10 mouse cellular contexts compared by ENCODE assay signal in genomic region chr9:58174818-58175251, GRCm38 (mm10). TPM values are rescaled to one million over a fixed set of nuclear protein-coding genes. Genes with fewer than 3 reads are reported as not detected.
A peak's percentile ranks its signal among the peaks of the same experiment; 100 is the strongest.
DNase-seq lines count a peak whose midpoint lies in the region; ATAC-seq and TF ChIP-seq lines count a peak whose summit lies in the region.
"Had no signal": no experiment of that assay in that cellular context is flagged by ENCODE, and none has a peak within 500 bp of the region (broad histone marks: within the 10 kb centered on the region; RNA-seq: fewer than 3 reads in every experiment).

No protein-coding gene starts in this region.

- H3K4me1 ChIP-seq in forebrain, embryonic 11.5 days (replicated peaks; ENCODE audit: control insufficient read depth, insufficient read depth, low read length): peaks cover 10% of the 10 kb centered on the region
- H3K4me1 ChIP-seq in limb, embryonic 15.5 days: peaks cover 8% of the 10 kb centered on the region; the same call in 1 of the 2 replicates

- H3K36me3 ChIP-seq in forebrain, embryonic 11.5 days (ENCODE audit: control insufficient read depth, insufficient read depth, low read length): no peaks in the 10 kb centered on the region
- no peaks in the 10 kb centered on the region for H3K36me3 ChIP-seq in limb, embryonic 15.5 days

- no peak for DNase-seq in left cerebral cortex, adult 2 months (ENCODE audit: extremely low spot score in 1 of 2, low spot score in 2 of 2)
- DNase-seq in left cerebral cortex, postnatal 4 days: no peak
- peak; percentile 16 for DNase-seq in R1 (ENCODE audit: low read depth, low spot score)
- DNase-seq in forebrain, embryonic 11.5 days (ENCODE audit: low spot score): peak; percentile 51
- DNase-seq in cerebellum, postnatal 4 days (ENCODE audit: low spot score in 2 of 2): no peak
- DNase-seq in spleen, postnatal 4 days (ENCODE audit: low spot score in 2 of 2): no peak
- DNase-seq: cerebellum, adult 18-20 months; spleen, adult 18-20 months had no signal

- WGBS in forebrain, embryonic 11.5 days: 26% methylated on average over 5 of the region's 5 CpGs
- WGBS in limb, embryonic 15.5 days: 26% methylated on average over 5 of the region's 5 CpGs

- H3K27ac ChIP-seq in left cerebral cortex, adult 2 months: peak overlapping the region; percentile 93
- H3K27ac ChIP-seq in forebrain, embryonic 11.5 days (ENCODE audit: low read depth, low read length): peak overlapping the region; percentile 13; the same call in 1 of the 2 replicates
- H3K27ac ChIP-seq in limb, embryonic 15.5 days: 0 out of 2 replicates have a peak overlapping the region, but pooled peaks have one; percentile 18

- intact Hi-C loops in left cerebral cortex, adult 2 months (cut with DNase I): loop anchor here (1.0 kb wide), 3 partner anchors 27 to 109 kb away; no protein-coding TSS in a partner anchor
- intact Hi-C loops in left cerebral cortex, postnatal 4 days (cut with DNase I): no loop called here

- no peak for TF ChIP-seq CTCF in left cerebral cortex, adult 2 months (IDR thresholded peaks at IDR 0.05)

- no peak overlapping the region for H3K9ac ChIP-seq in forebrain, embryonic 11.5 days (ENCODE audit: low read length)
- no peak overlapping the region for H3K9ac ChIP-seq in limb, embryonic 15.5 days

- H3K9me3 ChIP-seq in forebrain, embryonic 11.5 days (ENCODE audit: control insufficient read depth, low read length): no peaks in the 10 kb centered on the region
- no peaks in the 10 kb centered on the region for H3K9me3 ChIP-seq in limb, embryonic 15.5 days

- H3K27me3 ChIP-seq in forebrain, embryonic 11.5 days (ENCODE audit: control insufficient read depth, insufficient read depth, low read length): no peaks in the 10 kb centered on the region
- no peaks in the 10 kb centered on the region for H3K27me3 ChIP-seq in limb, embryonic 15.5 days

- no peak overlapping the region for H3K4me2 ChIP-seq in forebrain, embryonic 11.5 days (ENCODE audit: low read depth, low read length, severe bottlenecking)
- H3K4me2 ChIP-seq in limb, embryonic 15.5 days: no peak overlapping the region

- peak; percentile 44 for ATAC-seq in forebrain, embryonic 11.5 days (replicated peaks; ENCODE audit: low FRiP score)
- ATAC-seq in limb, embryonic 15.5 days (ENCODE audit: insufficient number of reproducible peaks, low FRiP score, low TSS enrichment, low read depth): peak; percentile 63

- no peak overlapping the region for H3K4me3 ChIP-seq in left cerebral cortex, adult 2 months
- H3K4me3 ChIP-seq in forebrain, embryonic 11.5 days (ENCODE audit: low read depth, low read length): no peak overlapping the region
- no peak overlapping the region for H3K4me3 ChIP-seq in limb, embryonic 15.5 days

RNA-seq across cellular contexts. Expression of gene Islr, which starts 29.3 kb away (rescaled TPM):
- total RNA-seq in left cerebral cortex, adult 2 months (2021): 10 to 100 TPM; 11.0 to 15.2 TPM
- 10 to 100 TPM; 18.6 to 19.3 TPM for total RNA-seq in left cerebral cortex, postnatal 4 days (2021)
- polyA plus RNA-seq in forebrain, embryonic 11.5 days (2014; fragmentation: Nextera tagmentation; extraction: Ambion mirVana): 9.4 and 11.7 TPM in 2 replicates
- polyA plus RNA-seq in limb, embryonic 15.5 days (2015; fragmentation: Nextera tagmentation; extraction: Ambion mirVana): 216 and 254 TPM in 2 replicates

RNA-seq across cellular contexts. Expression of gene Islr2, which starts 29.3 kb away (rescaled TPM):
- total RNA-seq in left cerebral cortex, adult 2 months (2021): 10 to 100 TPM; 72.1 to 74.0 TPM
- total RNA-seq in left cerebral cortex, postnatal 4 days (2021): 100 to 1,000 TPM; 328 to 363 TPM
- polyA plus RNA-seq in forebrain, embryonic 11.5 days (2014; fragmentation: Nextera tagmentation; extraction: Ambion mirVana): 18.1 and 21.1 TPM in 2 replicates
- 0.55 and 1.5 TPM in 2 replicates for polyA plus RNA-seq in limb, embryonic 15.5 days (2015; fragmentation: Nextera tagmentation; extraction: Ambion mirVana)
- total RNA-seq: megakaryocyte, adult 5-6 weeks had no signal

RNA-seq across cellular contexts. Expression of gene Ccdc33, which starts 56.2 kb away (rescaled TPM):
- 1 to 10 TPM in 1 of 2 experiments, under 1 TPM in 1; 0.86 to 1.3 TPM for total RNA-seq in left cerebral cortex, adult 2 months (2021)
- total RNA-seq in left cerebral cortex, postnatal 4 days (2021): under 1 TPM; 0.62 to 0.66 TPM
- polyA plus RNA-seq in forebrain, embryonic 11.5 days (2014; fragmentation: Nextera tagmentation; extraction: Ambion mirVana): 0.88 and 1.1 TPM in 2 replicates
- not detected in 2 replicates for polyA plus RNA-seq in limb, embryonic 15.5 days (2015; fragmentation: Nextera tagmentation; extraction: Ambion mirVana)
- total RNA-seq: megakaryocyte, adult 5-6 weeks had no signal

Comparison
In these comparisons a context has a peak if more than half of its experiments do, and no peak if none do; other contexts are left out.
1. RNA of gene Islr2, which starts 29.3 kb away (total RNA-seq): 328 to 363 TPM in left cerebral cortex, postnatal 4 days; 72.1 to 74.0 TPM in left cerebral cortex, adult 2 months; every median in the first group is over 4 times any median in the second.
2. DNase-seq: peak in R1 (single experiment) and forebrain, embryonic 11.5 days (single experiment); none in left cerebral cortex, adult 2 months (0 of 2), left cerebral cortex, postnatal 4 days (single experiment), cerebellum, postnatal 4 days (0 of 2) and spleen, postnatal 4 days (0 of 2).
3. H3K27ac ChIP-seq: peak in every context shown above with its lines; median percentile 93 in left cerebral cortex, adult 2 months; 18 in limb, embryonic 15.5 days; 13 in forebrain, embryonic 11.5 days.